Mouse (Mus musculus): ENCODE measurements around the gene Ppp1r27. TPM values are rescaled to one million over a fixed set of nuclear protein-coding genes. Genes with fewer than 3 reads are reported as not detected.
"Not testable (repeated sequence)": the region's sequence is repeated elsewhere in the genome, so short reads cannot be mapped to it uniquely, and the experiment has no call there.

Ppp1r27 gene
- total RNA-seq, 1 experiment from 2014 or later, result 0.48 TPM

DNA sequence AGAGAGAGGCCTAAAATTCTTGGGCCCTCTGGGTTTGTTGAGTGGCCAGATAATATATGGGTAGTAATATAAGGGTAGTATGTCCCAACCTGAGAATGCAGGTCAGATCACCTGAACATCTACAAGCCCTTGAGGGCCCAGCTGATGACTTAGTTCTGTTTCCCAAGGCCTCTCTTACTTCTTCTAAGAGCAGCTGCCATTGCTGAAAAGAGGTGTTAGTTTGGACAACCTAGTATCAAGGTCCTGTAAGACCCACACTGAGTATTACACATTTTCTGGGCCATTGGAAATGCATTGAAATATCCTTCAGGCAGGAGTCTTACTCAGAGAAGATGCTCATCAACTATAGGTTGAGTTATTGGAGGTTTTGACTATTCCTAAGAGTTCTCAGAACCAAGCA, 25.0 kb upstream of the Ppp1r27 start:
- no peak for DNase-seq

DNA sequence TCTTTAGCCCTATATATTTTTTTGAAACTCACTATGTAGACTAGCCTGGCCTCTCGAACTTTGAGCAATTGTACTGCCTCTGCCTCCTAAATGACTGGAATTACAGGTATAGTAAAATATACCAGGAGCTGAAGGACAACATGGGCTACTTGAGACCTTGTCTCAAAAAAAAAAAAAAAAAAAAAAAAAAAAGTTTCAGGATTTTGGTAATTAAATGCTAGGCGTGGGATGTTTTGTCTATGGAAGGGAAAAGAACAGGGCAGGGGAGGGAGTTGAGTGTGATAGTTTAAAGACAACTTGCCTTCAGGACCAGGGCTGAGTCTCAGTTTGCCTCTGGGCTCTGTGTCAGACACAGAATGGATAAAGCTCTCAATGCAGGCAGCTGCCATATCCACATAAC, 24.1 kb upstream of the Ppp1r27 start:
- DNase-seq, result no peak

DNA sequence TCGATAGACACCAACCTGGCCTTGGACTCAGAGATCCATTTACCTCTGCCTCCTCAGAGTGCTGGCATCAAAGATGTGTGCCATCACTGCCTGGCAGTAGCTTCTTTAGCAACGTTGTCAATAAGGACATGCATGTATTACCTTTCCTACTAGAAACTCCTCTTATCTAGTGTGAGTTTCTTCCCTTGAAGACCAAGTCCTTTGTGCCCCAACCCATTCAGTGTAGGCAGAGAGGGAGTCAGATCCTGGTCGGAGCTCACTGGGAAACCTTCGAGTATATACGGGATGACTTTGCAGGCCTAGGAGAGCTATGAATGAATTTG, 23.3 kb upstream of the Ppp1r27 start:
- DNase-seq, result no peak

DNA sequence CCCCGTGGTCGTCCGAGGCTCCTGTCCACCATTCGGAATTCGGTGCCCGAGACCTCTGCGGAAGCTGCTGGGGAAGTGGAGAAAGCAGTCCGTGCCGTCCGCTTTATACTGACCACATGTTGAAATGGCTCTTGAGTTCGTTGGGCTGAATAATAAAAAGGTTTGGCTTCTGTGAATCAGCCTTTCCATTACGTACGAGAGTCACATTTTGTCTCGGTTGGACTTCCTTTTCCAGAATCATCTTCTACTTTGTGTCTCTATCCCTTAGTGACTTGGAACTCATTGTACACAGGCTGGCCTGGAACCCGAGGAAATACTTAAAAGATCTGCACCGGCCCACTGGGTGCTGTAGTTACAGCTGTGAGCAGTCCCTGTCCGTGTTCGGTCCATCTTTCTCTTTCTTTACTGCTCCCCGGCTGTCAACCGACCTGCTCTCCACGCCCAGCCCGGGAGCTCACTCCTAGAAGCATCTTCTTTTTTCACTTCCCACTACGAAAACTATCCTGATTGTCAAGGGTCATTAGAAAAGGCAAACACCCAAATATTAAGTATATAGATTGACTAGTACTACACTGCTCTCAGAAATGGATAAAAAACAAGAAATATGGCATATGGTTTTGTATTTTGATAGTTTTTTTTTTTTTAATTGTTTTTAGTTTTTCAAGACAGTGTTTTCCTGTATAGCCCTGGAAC, 22.8 kb upstream of the Ppp1r27 start:
- no peak for DNase-seq

DNA sequence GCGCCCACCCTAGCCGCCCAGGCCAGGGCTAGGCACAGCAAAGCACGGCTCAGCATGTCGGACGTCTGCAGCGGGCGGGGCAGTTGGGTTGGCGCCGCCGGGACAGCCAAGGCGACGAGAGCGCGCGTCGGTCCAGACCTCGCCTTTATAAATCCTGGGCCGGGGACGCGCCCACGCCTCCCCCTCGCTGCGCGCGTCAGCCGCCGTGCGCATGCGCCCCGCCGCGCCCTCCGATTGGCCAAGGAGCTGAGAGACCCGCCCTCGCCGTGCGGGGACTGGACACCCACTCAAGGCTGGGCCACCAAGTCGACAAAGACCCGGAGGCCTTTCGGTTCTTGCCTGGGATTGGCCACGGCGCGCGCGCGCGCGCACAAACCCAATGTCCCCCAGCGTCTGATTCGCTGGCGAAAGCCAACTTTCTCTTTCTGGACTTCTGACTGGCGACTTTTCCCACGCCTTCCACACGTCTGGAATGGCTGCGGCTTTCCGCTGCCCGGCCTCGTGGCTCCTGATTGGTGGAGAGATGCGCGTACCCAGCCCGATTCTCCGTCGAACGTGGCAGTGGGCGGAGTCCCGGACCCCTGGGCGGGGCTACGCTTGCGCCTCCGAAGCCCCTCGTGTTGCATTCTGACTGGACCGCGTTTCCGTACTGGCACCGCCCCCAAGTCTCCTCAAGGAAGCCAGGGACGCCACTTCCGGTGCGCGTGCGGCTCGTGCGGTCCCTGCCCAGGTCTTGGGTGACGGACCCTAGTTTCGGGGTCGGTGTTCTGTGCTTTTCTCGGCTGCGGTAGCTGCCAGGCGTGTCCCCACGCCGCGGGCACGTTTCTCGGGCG, 22.0 kb upstream of the Ppp1r27 start, which contains the start of gene P4hb:
Gene P4hb (minus strand): TSS at position 502 of the 833 bp plus-strand sequence.
- DNase-seq, result peak; percentile 100

DNA sequence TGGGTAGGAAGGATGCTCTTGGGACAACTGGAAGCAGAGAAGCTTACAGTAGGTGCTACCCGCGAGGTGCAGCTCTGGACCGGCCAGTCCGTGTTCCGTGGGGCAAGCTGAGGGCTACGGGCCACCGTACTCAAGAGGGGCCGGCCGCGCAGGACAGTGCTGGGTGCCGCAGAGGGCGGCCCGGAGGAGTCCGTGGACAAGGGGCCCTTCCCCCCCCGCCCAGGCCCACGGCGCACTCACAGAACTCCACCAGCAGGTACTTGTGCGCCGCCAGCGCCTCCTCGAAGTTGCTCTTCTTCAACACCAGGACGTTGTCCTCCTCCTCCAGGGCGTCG, 21.5 kb upstream of the Ppp1r27 start:
- DNase-seq, result no peak

DNA sequence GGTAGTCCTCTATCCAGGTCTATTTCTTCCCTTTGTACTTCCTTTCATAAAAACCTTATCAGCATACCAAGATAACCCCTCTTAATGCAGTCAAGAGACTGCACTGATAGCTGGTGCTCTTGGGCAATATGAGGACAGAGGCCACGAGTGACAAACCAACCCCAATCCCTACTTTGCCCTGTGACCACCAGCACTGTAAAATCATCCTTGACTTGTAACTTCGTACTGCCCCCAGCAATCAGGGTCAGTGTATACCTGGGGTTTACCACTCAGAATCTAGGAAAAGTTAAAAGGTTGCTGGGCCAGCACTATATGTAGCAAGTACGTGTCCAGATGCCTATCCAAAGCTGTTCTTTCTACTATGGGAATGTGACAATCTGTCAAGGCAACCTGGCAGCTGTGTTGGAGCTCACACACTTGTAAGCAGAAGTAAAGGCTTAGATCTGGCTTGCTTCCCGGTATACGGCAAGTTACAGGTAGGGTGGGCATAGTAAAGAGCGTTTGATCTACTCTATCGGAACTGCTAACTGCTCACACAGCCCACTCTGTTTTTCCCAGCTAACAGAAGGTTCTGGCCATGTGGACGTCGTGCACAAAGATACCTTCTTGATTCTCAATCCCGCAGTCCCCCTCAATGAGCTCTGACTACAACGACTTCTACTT, 21.0 kb upstream of the Ppp1r27 start:
- DNase-seq, result no peak

DNA sequence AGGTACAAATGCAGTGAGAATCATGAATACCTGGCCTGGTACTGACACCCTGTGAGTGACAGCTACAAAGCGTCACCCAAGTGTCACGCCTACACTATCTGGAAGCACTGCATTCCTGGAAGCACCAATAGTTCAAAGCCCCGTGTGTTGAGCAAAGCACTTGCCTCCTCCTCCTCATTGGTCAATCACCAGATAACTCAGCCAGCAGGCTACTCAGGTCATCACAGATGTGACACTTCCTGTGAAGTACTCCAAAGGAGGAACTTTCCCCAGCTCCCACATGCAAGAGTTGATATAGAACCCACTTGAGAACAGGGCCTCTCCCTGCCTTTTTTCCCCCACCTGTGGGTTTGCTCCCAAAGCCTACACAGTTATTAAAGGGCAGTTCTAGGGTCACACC, 20.2 kb upstream of the Ppp1r27 start:
- no peak for DNase-seq

DNA sequence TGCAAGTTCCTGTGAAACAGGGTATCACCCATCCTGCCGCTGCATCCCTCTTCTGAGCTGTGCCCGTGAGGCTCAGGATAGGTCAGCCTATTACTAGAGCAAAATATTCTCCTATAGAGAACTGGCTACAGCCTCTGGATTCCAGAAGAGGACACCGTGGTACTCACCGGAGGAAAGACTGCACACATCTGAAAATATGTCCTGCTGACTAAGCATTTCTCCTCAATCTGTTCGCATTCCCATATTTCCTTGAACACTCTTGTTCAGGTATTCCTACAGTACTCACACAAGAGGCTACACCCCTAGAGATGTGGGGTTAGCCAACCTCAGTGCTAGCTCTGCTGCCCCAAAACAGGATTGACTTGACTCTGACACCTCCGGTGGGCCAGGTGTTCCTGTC, 17.4 kb upstream of the Ppp1r27 start:
- DNase-seq, result no peak

DNA sequence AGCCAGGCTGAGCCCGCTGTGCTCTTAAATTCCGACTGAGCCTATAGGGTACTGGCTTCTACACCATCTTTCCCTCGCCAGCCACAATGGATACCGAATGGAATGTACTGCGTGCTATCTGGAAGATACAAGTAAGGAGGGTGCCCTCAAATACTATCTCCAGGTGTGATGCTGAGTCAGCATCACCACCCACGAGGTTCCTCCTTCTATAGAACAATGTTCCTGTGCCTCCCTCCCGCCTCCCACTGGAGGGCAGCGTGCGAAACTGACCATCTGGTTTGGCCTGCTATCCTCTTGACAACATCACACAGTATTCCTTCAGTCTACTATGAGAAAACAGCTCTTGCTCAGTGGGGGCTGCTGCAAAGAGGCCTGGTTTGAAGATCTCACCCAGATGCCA, 14.2 kb upstream of the Ppp1r27 start:
- no peak for DNase-seq

DNA sequence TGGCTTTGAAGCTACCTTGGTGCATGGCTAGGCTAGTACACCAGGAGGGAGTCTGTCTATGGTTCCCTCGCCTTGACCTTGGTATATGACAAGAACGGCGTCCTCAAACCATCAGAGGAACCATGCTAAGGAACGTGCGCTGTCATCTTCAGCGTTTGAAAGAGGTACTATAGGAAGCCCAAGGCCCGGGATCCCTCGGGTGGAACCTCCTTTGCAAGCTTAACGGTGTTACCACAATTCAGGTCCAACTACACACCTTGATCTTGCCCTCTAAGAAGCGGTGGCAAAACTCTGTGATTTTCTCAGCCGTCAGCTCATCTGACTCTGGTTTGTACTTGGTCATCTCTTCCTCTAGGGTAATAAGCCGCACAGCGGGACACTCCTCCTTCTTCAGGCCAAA, 12.0 kb upstream of the Ppp1r27 start:
- no peak for DNase-seq

DNA sequence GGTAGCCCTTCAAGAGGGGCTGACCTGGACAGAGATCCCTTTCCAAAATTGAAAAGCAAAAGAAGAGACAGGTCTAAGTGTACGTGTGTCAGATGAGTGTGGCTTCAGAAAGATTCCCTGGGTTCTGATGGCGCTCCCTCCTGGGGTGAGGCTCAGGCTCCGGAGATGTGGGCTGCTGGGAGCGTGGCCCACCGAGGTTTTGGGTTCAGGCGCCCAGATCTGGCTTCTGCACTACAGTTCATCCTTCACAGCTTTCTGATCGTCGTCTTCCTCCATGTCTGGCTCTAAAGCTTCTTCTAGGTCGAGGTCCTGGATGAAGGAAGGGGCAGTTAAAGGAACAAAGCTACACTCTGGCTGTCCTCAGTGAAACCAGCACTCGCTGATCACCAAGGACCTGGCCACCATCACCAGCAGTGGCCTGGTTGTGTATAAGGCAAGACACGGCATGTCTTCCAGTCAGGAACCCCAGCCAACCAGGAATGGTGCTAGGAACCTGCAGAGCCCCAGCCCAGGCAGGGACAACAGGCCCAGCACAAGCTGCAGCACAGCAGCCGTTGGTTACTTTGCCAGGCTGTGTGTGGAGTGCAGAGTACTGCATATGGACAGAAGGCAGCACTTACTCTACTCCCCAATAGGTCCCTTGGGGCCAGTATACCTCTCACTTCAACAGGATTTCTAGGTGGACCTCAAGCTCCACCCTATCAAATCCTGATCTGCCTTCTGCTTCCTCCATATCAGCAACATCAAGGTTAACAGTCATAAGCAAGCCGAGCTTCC, 10.2 kb upstream of the Ppp1r27 start:
- no peak for DNase-seq

DNA sequence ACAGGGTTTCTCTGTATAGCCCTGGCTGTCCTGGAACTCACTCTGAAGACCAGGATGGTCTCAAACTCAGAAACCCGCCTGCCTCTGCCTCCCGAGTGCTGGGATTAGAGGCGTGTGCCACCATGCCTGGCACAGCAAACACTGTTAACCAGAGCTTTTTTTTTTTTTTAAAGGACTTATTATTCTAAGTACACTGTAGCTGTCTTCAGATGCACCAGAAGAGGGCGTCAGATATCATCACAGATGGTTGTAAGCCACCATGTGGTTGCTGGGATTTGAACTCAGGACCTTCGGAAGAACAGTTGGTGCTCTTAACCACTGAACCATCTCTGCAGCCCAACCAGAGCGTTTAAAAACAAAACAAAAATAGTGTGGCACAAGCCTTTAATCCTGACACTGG, 7.9 kb upstream of the Ppp1r27 start:
- DNase-seq, result not testable (repeated sequence)

DNA sequence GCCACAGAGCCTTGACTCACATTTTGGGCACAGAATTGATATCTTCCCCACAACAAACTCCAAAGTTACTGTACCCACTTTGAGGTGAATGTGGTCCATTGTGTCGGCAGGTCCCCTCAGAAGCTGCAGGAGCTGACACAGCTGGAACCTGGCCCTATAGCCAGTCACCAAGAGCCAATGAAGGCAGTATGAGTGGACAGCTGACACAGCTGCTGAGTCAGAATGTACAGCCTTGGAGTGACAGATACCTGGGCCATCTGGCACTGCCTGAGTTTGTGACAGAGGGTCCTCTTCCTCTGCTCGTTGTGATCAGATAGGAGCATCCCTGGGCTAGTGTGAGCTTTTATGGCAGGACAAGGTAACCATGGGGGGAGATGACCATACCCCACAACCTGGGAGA, 4.3 kb upstream of the Ppp1r27 start:
- peak; percentile 55 for DNase-seq

DNA sequence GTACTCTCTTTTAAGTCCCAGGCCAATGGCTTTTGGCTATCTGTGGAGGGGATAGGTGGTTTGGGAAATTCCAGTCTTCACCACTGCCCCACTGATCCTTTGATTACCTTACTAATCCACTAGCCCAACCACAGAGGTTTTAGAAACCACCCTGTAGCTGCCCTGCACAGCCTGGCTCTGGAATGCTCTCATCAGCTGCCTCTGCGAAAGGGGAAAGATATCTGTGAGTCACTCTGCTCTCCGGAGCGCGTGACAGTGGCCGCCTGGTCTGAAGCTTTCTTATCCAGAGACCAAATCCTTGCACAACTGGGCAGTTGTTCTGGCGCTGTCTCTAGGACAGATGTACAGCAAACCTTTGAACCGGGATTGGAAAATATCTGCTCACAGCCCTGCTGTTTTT, 3.9 kb upstream of the Ppp1r27 start:
- DNase-seq, result peak; percentile 77

DNA sequence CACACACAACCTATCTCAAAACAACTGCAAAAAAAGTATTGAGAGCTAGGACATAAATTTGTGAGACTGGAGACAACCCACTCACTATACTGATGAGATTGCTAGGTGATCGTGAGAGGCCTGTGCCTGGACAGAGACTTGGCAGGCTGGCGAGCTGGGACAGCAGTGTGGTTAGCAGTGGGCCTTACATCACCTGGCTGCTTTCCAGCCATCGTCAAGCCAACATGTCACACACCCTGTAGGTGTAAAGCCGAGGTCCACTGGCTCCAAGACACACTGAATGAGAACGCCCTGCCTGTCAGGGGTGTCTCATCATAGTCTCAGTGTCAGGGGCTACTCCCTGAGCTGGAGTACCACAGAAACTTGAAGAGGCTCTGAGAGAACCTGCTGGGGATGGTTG, 1.8 kb upstream of the Ppp1r27 start:
- DNase-seq, result no peak

DNA sequence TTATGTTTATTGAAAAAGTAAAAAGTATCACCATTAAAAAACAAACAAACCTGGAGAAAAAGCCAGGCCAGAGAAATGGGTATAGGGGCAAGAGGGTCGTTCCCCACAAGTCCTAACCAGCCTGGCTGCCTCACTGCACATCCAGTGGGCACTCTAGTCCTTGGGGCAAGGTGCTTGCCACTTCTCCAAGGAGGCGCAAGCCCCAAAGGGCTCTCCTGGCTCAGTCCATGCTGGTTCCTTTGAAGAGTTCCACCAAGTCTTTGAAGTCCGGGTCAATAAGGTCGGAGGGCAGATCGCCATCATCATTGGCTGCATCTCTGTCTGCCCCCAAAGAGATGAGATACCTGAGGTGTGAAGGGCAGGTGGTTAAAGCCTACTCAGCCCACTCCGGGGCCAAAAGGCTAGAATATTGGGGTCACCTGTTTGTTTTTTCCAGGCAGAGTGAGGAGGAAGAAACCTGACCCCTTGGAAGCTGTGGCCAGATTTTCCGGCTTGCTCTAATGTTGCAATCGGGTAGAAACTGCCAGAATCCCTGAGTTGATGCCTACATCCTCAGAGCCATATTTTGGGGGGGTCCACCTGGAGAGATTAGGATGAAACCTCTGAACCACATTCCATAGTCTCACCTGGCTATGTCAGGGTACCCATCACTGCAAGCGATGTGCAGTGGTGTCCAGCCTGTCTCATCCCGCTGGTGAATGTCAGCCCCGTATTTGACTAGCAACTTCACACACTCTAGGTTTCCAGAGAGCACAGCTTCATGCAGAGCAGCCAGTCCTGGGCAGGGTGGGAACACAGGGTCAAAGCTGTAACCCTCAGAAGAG, 734 bp downstream of the Ppp1r27 start:
- DNase-seq, result no peak

DNA sequence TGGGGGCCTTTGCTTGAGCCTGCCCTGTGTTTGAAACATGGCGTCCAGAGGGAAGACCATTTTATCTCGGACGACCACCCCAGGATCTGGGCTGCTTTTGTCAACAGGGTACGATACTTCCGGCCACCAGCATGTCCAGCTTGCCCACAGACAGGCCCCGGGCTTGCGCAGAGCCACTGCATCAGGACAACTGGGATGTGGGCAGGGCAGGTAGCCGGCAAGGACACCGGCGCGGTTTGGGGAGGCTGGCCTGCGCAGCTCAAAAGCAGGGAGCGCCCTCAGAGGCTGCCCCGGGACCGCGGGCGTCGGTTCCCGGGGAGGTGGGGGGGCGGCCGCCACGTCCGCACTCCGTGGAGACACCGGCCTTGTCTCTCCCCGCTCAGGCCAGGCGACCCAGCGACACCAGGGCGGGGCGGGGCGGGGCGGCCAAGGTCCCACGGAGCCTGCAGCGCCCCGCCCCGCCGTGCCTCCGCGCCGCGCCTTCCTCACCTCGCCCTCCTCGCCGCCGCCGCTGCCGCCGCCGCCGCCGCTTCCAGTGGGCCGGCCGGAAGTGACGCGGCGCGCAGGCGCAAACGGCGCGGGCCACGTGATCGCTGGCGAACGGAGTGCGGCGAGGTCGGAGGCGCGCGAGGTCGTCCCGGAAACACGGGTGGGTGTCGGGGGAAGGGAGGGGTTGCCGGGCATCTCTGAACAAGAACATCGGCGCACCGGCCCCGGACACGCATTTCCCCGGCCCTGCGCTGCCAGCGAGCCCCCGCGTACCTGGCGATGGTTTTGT, 1.6 kb downstream of the Ppp1r27 start, which contains the start of gene Mcrip1:
Gene Mcrip1 (minus strand): TSS at position 560 of the 778 bp plus-strand sequence.
- DNase-seq, result peak; percentile 97

DNA sequence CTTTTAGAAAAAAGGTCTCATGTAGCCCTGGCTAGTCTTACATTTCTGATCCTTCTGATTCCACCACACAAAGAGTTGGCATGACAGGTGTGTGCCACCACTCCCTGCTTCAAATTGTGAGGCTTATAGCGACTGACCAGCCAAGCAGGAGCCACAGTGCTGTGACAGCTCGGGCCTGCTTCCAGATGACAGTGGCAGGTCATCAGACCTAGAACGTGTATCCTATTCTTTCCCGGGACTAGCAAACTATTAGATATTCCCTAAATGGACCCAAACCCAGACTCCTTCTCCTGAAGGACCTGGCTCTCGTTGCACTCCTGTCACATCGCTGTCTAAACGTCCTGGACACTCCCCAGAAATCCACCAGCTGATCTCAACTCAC, 2.2 kb downstream of the Ppp1r27 start:
- no peak for DNase-seq

DNA sequence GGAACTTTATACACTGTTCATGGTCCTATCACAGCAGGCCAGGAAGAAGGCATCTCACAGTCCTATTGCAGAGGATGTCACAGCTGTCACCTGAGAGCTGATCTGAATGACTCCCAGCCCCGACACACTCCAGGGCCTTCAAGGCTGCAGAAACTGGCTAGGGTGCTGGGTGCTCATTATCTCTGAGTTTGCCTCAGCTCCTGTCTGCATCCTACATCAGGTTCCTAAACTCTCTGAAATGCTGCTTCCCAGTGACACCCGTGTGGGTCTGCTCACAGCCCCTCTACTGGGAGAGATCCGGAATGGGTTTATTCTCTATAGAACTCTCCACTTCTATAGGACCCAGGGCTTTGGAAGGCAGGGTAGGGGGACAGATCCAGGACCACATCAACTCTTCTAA, 2.7 kb downstream of the Ppp1r27 start:
- no peak for DNase-seq

DNA sequence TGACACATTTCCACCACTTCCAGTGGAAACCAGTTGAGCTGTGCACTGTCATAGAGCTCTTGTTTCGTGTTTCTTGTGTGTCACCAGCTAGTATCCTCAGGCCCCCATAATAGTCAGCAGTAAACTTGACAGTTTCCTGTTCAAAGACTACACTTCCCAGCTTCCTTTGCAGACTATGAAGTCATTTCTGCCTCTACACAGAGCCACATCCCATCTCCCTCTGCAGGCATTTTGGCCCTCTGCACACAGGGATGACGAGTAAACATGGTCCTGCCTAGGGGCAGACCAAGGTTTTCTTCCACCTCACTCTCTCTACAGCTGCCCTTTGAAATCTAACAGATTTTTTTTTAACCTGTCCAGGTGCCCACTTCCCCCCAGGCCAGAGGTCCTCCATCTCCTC, 3.5 kb downstream of the Ppp1r27 start:
- peak; percentile 40 for DNase-seq
